Mouse (Mus musculus): Measurements from ENCODE around the gene Bves.
"Not testable (repeated sequence)": the region's sequence is repeated elsewhere in the genome, so short reads cannot be mapped to it uniquely, and the experiment has no call there.

The Bves gene

GRCm38 (mm10) chr10:45348143-45348542, 12.6 kb downstream of the Bves start:
- DNase-seq (ENCODE audit: low read depth, low spot score) = not testable (repeated sequence)

GRCm38 (mm10) chr10:45356091-45356490, 20.5 kb downstream of the Bves start:
- no peak for DNase-seq (ENCODE audit: low read depth, low spot score)

GRCm38 (mm10) chr10:45363396-45363795, 27.8 kb downstream of the Bves start:
- DNase-seq (ENCODE audit: low read depth, low spot score) = no peak

GRCm38 (mm10) chr10:45366987-45367705, 31.6 kb downstream of the Bves start:
- no peak for DNase-seq (ENCODE audit: low read depth, low spot score)

GRCm38 (mm10) chr10:45369639-45370038, 34.1 kb downstream of the Bves start:
- no peak for DNase-seq (ENCODE audit: low read depth, low spot score)

- DNase-seq (ENCODE audit: low read depth, low spot score) = no peak
These were observed 35.0 kb downstream of the Bves start for GRCm38 (mm10) chr10:45370545-45370944.

GRCm38 (mm10) chr10:45372994-45373692, 37.6 kb downstream of the Bves start:
- DNase-seq (ENCODE audit: low read depth, low spot score) = peak; percentile 88

- DNase-seq (ENCODE audit: low read depth, low spot score) = no peak
These were observed 42.7 kb downstream of the Bves start for GRCm38 (mm10) chr10:45378269-45378668.

- DNase-seq (ENCODE audit: low read depth, low spot score) = peak; percentile 21
These were observed 46.5 kb downstream of the Bves start for GRCm38 (mm10) chr10:45381937-45382636.

GRCm38 (mm10) chr10:45382637-45382958, 47.0 kb downstream of the Bves start:
- no peak for DNase-seq (ENCODE audit: low read depth, low spot score)

- no peak for DNase-seq (ENCODE audit: low read depth, low spot score)
These were observed 62.6 kb downstream of the Bves start for GRCm38 (mm10) chr10:45398211-45398610.

- no peak for DNase-seq (ENCODE audit: low read depth, low spot score)
These were observed 64.2 kb downstream of the Bves start for GRCm38 (mm10) chr10:45399702-45400243.

- no peak for DNase-seq (ENCODE audit: low read depth, low spot score)
These were observed 75.2 kb downstream of the Bves start for GRCm38 (mm10) chr10:45410624-45411341.

GRCm38 (mm10) chr10:45411741-45412140, 76.2 kb downstream of the Bves start:
- no peak for DNase-seq (ENCODE audit: low read depth, low spot score)

GRCm38 (mm10) chr10:45412144-45412543, 76.6 kb downstream of the Bves start:
- DNase-seq (ENCODE audit: low read depth, low spot score) = no peak

All from brain, adult 2 months (tissue).